Mouse (Mus musculus): ENCODE results near the gene Gm11555. TPM values are rescaled to one million over a fixed set of nuclear protein-coding genes. Genes with fewer than 3 reads are reported as not detected.
"Not testable (repeated sequence)": the region's sequence is repeated elsewhere in the genome, so short reads cannot be mapped to it uniquely, and the experiment has no call there.

The Gm11555 gene
- polyA plus RNA-seq, 1 experiment from 2014 or later: not detected

GRCm38 (mm10) chr11:99620335-99620734, 29.7 kb downstream of the Gm11555 start, which contains the start of gene Gm11562:
Gene Gm11562, minus strand, starts transcription at chr11:99620435.
- H3K9me3 ChIP-seq (ENCODE audit: control insufficient read depth, low read length): no peaks in the 10 kb centered on the region
- no peak within 1 kb of the TSS for H3K27ac ChIP-seq (ENCODE audit: low read depth, low read length)
- H3K4me1 ChIP-seq (ENCODE audit: control insufficient read depth, insufficient read depth, low read length): no peaks in the 10 kb centered on the region
- H3K27me3 ChIP-seq (ENCODE audit: control insufficient read depth, insufficient read depth, low read length): no peaks in the 10 kb centered on the region
- DNase-seq (ENCODE audit: low spot score) (no peak), ATAC-seq (ENCODE audit: insufficient read depth, low FRiP score, low TSS enrichment) (no peak)
- WGBS: 93% methylated on average over 2 of the region's 2 CpGs
- no peak within 1 kb of the TSS for H3K4me2 ChIP-seq (ENCODE audit: low read depth)
- H3K9ac ChIP-seq (ENCODE audit: low read length): no peak within 1 kb of the TSS
- no peaks in the 10 kb centered on the region for H3K36me3 ChIP-seq (ENCODE audit: control insufficient read depth, insufficient read depth, low read length)
- H3K4me3 ChIP-seq (ENCODE audit: low read depth, low read length): no peak within 1 kb of the TSS

DNA sequence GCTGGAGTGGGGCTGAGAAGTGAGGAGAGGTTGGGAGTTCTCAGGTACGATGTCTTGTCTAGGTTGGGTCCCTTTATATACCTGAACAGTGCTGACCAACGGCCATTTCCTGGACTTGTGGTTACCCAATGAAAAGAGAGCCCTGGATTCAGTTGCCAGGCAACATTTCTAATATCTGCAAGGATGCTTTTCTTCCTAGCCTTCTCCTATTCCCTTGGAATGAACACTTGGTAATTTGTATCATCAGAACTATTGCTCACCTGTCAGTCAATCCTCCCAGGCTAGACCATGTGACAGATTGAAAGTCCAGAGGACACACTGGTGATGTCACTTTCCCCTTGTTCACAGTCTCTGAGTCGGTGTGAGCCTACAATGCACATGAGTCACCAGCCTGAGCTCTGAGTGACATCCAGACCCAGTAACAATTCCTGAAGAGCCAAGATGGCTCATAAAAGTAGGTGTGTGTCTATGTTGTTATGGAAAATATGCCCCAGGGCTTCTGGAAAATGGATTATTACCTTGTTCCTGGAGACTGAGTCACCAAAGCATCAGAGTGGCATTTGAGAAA, 35.2 kb downstream of the Gm11555 start, which contains the start of gene Krtap2-4:
Gene Krtap2-4, minus strand, starts transcription at position 51 of the 568 bp plus-strand sequence.
- Histone ChIP-seq H3K27ac (ENCODE audit: low read depth, low read length) (no peak within 1 kb of the TSS), H3K9ac (ENCODE audit: low read length) (no peak within 1 kb of the TSS), H3K27me3 (ENCODE audit: control insufficient read depth, insufficient read depth, low read length) (no peaks in the 10 kb centered on the region), H3K9me3 (ENCODE audit: control insufficient read depth, low read length) (no peaks in the 10 kb centered on the region), H3K36me3 (ENCODE audit: control insufficient read depth, insufficient read depth, low read length) (no peaks in the 10 kb centered on the region), H3K4me2 (ENCODE audit: low read depth) (no peak within 1 kb of the TSS), H3K4me1 (ENCODE audit: control insufficient read depth, insufficient read depth, low read length) (no peaks in the 10 kb centered on the region), H3K4me3 (ENCODE audit: low read depth, low read length) (no peak within 1 kb of the TSS)
- DNase-seq (ENCODE audit: low spot score) (no peak), ATAC-seq (ENCODE audit: insufficient read depth, low FRiP score, low TSS enrichment) (no peak)
- WGBS: 78% methylated on average over 3 of the region's 3 CpGs

- H3K4me3 ChIP-seq (ENCODE audit: low read depth, low read length); H3K27me3 ChIP-seq (ENCODE audit: control insufficient read depth, insufficient read depth, low read length); H3K4me2 ChIP-seq (ENCODE audit: low read depth); ATAC-seq (ENCODE audit: insufficient read depth, low FRiP score, low TSS enrichment); DNase-seq (ENCODE audit: low spot score); H3K9me3 ChIP-seq (ENCODE audit: control insufficient read depth, low read length); H3K27ac ChIP-seq (ENCODE audit: low read depth, low read length); H3K4me1 ChIP-seq (ENCODE audit: control insufficient read depth, insufficient read depth, low read length); H3K36me3 ChIP-seq (ENCODE audit: control insufficient read depth, insufficient read depth, low read length); H3K9ac ChIP-seq (ENCODE audit: low read length): not testable (repeated sequence)
- WGBS: 76% methylated on average over 1 of the region's 2 CpGs
Observed at GRCm38 (mm10) chr11:99610089-99610488, 39.9 kb downstream of the Gm11555 start, which contains the start of gene Gm11937. Gene Gm11937, minus strand, starts transcription at chr11:99610189.

DNA sequence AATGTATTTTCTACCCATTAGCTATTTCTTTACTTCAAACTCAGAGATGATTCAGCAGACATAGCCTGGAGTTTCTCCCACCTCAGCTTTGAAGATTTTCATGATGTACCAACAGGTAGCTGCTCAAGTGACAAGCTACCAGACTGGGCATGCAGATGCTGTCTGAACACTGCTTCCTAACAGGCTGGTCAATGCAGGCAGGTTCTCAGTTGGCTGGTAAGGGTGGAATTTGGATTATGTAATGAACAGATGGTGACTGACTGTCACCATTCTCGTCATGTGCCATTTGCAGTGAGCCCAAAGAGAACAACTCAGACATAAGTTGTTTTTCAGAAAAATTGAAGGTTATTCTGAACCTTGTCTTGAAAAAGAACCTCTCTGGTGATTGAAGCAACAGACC, 40.9 kb downstream of the Gm11555 start:
- Histone ChIP-seq H3K4me1 (ENCODE audit: control insufficient read depth, insufficient read depth, low read length) (no peaks in the 10 kb centered on the region), H3K27ac (ENCODE audit: low read depth, low read length) (no peak overlapping the region), H3K9ac (ENCODE audit: low read length) (no peak overlapping the region), H3K27me3 (ENCODE audit: control insufficient read depth, insufficient read depth, low read length) (no peaks in the 10 kb centered on the region), H3K36me3 (ENCODE audit: control insufficient read depth, insufficient read depth, low read length) (no peaks in the 10 kb centered on the region), H3K4me2 (ENCODE audit: low read depth) (no peak overlapping the region), H3K4me3 (ENCODE audit: low read depth, low read length) (no peak overlapping the region), H3K9me3 (ENCODE audit: control insufficient read depth, low read length) (no peaks in the 10 kb centered on the region)
- ATAC-seq (ENCODE audit: insufficient read depth, low FRiP score, low TSS enrichment) (no peak), DNase-seq (ENCODE audit: low spot score) (no peak)
- WGBS: 78% methylated on average over 1 of the region's 1 CpGs

DNA sequence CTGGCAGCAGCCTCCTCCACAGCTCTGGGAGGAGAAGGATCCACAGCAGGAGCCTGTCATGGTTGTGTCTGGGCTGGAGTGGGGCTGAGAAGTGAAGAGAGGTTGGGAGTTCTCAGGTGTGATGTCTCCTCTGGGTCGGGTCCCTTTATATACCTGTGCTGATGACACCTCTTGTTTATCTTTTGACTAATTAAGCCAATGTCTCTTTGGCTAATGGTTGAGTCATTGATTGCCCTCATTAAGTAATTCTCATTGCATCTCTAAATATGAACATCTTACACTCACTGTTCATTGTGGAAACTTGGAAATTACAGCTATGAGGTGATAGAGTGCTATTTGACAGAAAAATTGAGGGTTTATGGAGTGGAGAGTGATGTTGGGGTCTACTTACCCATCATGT, 46.8 kb downstream of the Gm11555 start, which contains the start of gene Gm11938:
Gene Gm11938, minus strand, starts transcription at position 101 of the 400 bp plus-strand sequence.
- DNase-seq (ENCODE audit: low spot score); H3K4me1 ChIP-seq (ENCODE audit: control insufficient read depth, insufficient read depth, low read length); H3K27me3 ChIP-seq (ENCODE audit: control insufficient read depth, insufficient read depth, low read length); ATAC-seq (ENCODE audit: insufficient read depth, low FRiP score, low TSS enrichment); H3K4me2 ChIP-seq (ENCODE audit: low read depth); H3K36me3 ChIP-seq (ENCODE audit: control insufficient read depth, insufficient read depth, low read length); H3K9me3 ChIP-seq (ENCODE audit: control insufficient read depth, low read length); H3K27ac ChIP-seq (ENCODE audit: low read depth, low read length); H3K9ac ChIP-seq (ENCODE audit: low read length); H3K4me3 ChIP-seq (ENCODE audit: low read depth, low read length): not testable (repeated sequence)
- WGBS: 69% methylated on average over 1 of the region's 1 CpGs

Other genes starting within 250 kb of the Gm11555 start
- gene Krt12, start 228.0 kb downstream of the Gm11555 start, polyA plus RNA-seq (2014; fragmentation: Nextera tagmentation; extraction: Ambion mirVana): not detected in 2 replicates
- gene Krt20, start 212.1 kb downstream of the Gm11555 start, polyA plus RNA-seq (2014; fragmentation: Nextera tagmentation; extraction: Ambion mirVana): 0.19 and 0.28 TPM in 2 replicates
- not detected in 2 replicates for gene Krt23, start 157.1 kb downstream of the Gm11555 start, polyA plus RNA-seq (2014; fragmentation: Nextera tagmentation; extraction: Ambion mirVana)
- gene Krt39, start 128.9 kb downstream of the Gm11555 start, polyA plus RNA-seq (2014; fragmentation: Nextera tagmentation; extraction: Ambion mirVana): not detected in 2 replicates
- gene Krt40, start 107.1 kb downstream of the Gm11555 start, polyA plus RNA-seq (2014; fragmentation: Nextera tagmentation; extraction: Ambion mirVana): not detected in 2 replicates
- gene Krtap3-3, start 99.4 kb downstream of the Gm11555 start, polyA plus RNA-seq (2014; fragmentation: Nextera tagmentation; extraction: Ambion mirVana): not detected in 2 replicates
- not detected in 2 replicates for gene Krtap3-2, start 93.4 kb downstream of the Gm11555 start, polyA plus RNA-seq (2014; fragmentation: Nextera tagmentation; extraction: Ambion mirVana)
- gene Gm11939, start 90.8 kb downstream of the Gm11555 start, polyA plus RNA-seq (2014; fragmentation: Nextera tagmentation; extraction: Ambion mirVana): not detected in 2 replicates
- not detected in 2 replicates for gene Krtap3-1, start 83.6 kb downstream of the Gm11555 start, polyA plus RNA-seq (2014; fragmentation: Nextera tagmentation; extraction: Ambion mirVana)
- not detected in 2 replicates for gene Krtap1-5, start 69.2 kb downstream of the Gm11555 start, polyA plus RNA-seq (2014; fragmentation: Nextera tagmentation; extraction: Ambion mirVana)
- not detected in 2 replicates for gene Krtap1-4, start 66.6 kb downstream of the Gm11555 start, polyA plus RNA-seq (2014; fragmentation: Nextera tagmentation; extraction: Ambion mirVana)
- gene Krtap1-3, start 58.9 kb downstream of the Gm11555 start, polyA plus RNA-seq (2014; fragmentation: Nextera tagmentation; extraction: Ambion mirVana): not detected in 2 replicates
- not detected in 2 replicates for gene Krtap9-3, start 52.1 kb downstream of the Gm11555 start, polyA plus RNA-seq (2014; fragmentation: Nextera tagmentation; extraction: Ambion mirVana)
- gene Gm11938, start 46.9 kb downstream of the Gm11555 start, polyA plus RNA-seq (2014; fragmentation: Nextera tagmentation; extraction: Ambion mirVana): not detected in 2 replicates
- not detected in 2 replicates for gene Gm11937, start 40.0 kb downstream of the Gm11555 start, polyA plus RNA-seq (2014; fragmentation: Nextera tagmentation; extraction: Ambion mirVana)
- gene Krtap2-4, start 35.4 kb downstream of the Gm11555 start, polyA plus RNA-seq (2014; fragmentation: Nextera tagmentation; extraction: Ambion mirVana): not detected in 2 replicates
- gene Gm11562, start 29.8 kb downstream of the Gm11555 start, polyA plus RNA-seq (2014; fragmentation: Nextera tagmentation; extraction: Ambion mirVana): not detected in 2 replicates
- not detected in 2 replicates for gene Krtap4-1, start 22.0 kb downstream of the Gm11555 start, polyA plus RNA-seq (2014; fragmentation: Nextera tagmentation; extraction: Ambion mirVana)
- not detected in 2 replicates for gene Krtap4-2, start 15.2 kb downstream of the Gm11555 start, polyA plus RNA-seq (2014; fragmentation: Nextera tagmentation; extraction: Ambion mirVana)
- not detected in 2 replicates for gene Krtap4-7, start 6.1 kb downstream of the Gm11555 start, polyA plus RNA-seq (2014; fragmentation: Nextera tagmentation; extraction: Ambion mirVana)
- not detected in 2 replicates for gene Gm11563, start 8.7 kb upstream of the Gm11555 start, polyA plus RNA-seq (2014; fragmentation: Nextera tagmentation; extraction: Ambion mirVana)
- not detected in 2 replicates for gene Krtap4-6, start 15.7 kb upstream of the Gm11555 start, polyA plus RNA-seq (2014; fragmentation: Nextera tagmentation; extraction: Ambion mirVana)
- gene Gm14190, start 40.5 kb upstream of the Gm11555 start, polyA plus RNA-seq (2014; fragmentation: Nextera tagmentation; extraction: Ambion mirVana): not detected in 2 replicates
- not detected in 2 replicates for gene Gm14180, start 84.1 kb upstream of the Gm11555 start, polyA plus RNA-seq (2014; fragmentation: Nextera tagmentation; extraction: Ambion mirVana)
- gene Gm11595, start 122.7 kb upstream of the Gm11555 start, polyA plus RNA-seq (2014; fragmentation: Nextera tagmentation; extraction: Ambion mirVana): not detected in 2 replicates
- gene Krtap4-8, start 130.5 kb upstream of the Gm11555 start, polyA plus RNA-seq (2014; fragmentation: Nextera tagmentation; extraction: Ambion mirVana): not detected in 2 replicates
- not detected in 2 replicates for gene Krtap4-9, start 135.0 kb upstream of the Gm11555 start, polyA plus RNA-seq (2014; fragmentation: Nextera tagmentation; extraction: Ambion mirVana)
- gene Gm11596, start 143.2 kb upstream of the Gm11555 start, polyA plus RNA-seq (2014; fragmentation: Nextera tagmentation; extraction: Ambion mirVana): not detected in 2 replicates
- gene Gm11569, start 148.7 kb upstream of the Gm11555 start, polyA plus RNA-seq (2014; fragmentation: Nextera tagmentation; extraction: Ambion mirVana): not detected in 2 replicates
- gene Gm11554, start 154.2 kb upstream of the Gm11555 start, polyA plus RNA-seq (2014; fragmentation: Nextera tagmentation; extraction: Ambion mirVana): not detected in 2 replicates
- gene Krtap4-13, start 159.7 kb upstream of the Gm11555 start, polyA plus RNA-seq (2014; fragmentation: Nextera tagmentation; extraction: Ambion mirVana): not detected in 2 replicates
- not detected in 2 replicates for gene Gm11564, start 165.4 kb upstream of the Gm11555 start, polyA plus RNA-seq (2014; fragmentation: Nextera tagmentation; extraction: Ambion mirVana)
- not detected in 2 replicates for gene 2300003K06Rik, start 187.8 kb upstream of the Gm11555 start, polyA plus RNA-seq (2014; fragmentation: Nextera tagmentation; extraction: Ambion mirVana)
- not detected in 2 replicates for gene Krtap4-16, start 201.4 kb upstream of the Gm11555 start, polyA plus RNA-seq (2014; fragmentation: Nextera tagmentation; extraction: Ambion mirVana)
- not detected in 2 replicates for gene Gm11568, start 207.7 kb upstream of the Gm11555 start, polyA plus RNA-seq (2014; fragmentation: Nextera tagmentation; extraction: Ambion mirVana)
- not detected in 2 replicates for gene Gm11559, start 214.2 kb upstream of the Gm11555 start, polyA plus RNA-seq (2014; fragmentation: Nextera tagmentation; extraction: Ambion mirVana)
- not detected in 2 replicates for gene Krtap9-1, start 223.2 kb upstream of the Gm11555 start, polyA plus RNA-seq (2014; fragmentation: Nextera tagmentation; extraction: Ambion mirVana)
- gene Gm11567, start 229.0 kb upstream of the Gm11555 start, polyA plus RNA-seq (2014; fragmentation: Nextera tagmentation; extraction: Ambion mirVana): 0.23 TPM in 1 of 2 replicates, not detected in the other